In genomic region chr3:96526013-96526762, GRCm38 (mm10) we compare ENCODE assay signal across 12 mouse cellular contexts. TPM values are rescaled to one million over a fixed set of nuclear protein-coding genes. Genes with fewer than 3 reads are reported as not detected.
DNase-seq lines count a peak whose midpoint lies in the region; ATAC-seq and TF ChIP-seq lines count a peak whose summit lies in the region.
"Had no signal": no experiment of that assay in that cellular context is flagged by ENCODE, and none has a peak within 500 bp of the region (broad histone marks: within the 10 kb centered on the region; RNA-seq: fewer than 3 reads in every experiment).

No protein-coding gene starts in this region.

- 0 out of 2 replicates have a peak, but pooled peaks cover 8% of the 10 kb centered on the region for H3K4me1 ChIP-seq in kidney, embryonic 14.5 days (ENCODE audit: control insufficient read depth, insufficient read depth, low read length)
- H3K4me1 ChIP-seq in heart, embryonic 14.5 days (ENCODE audit: control insufficient read depth in 2 of 2, insufficient read depth in 2 of 2, low read length in 2 of 2) = peaks cover 14 to 27% of the 10 kb centered on the region in 2 experiments
- peaks cover 10% of the 10 kb centered on the region for H3K4me1 ChIP-seq in limb, embryonic 13.5 days
- peaks cover 9% of the 10 kb centered on the region; the same call in 1 of the 2 replicates for H3K4me1 ChIP-seq in midbrain, postnatal 0 days (ENCODE audit: insufficient read depth, low read length)

- 74% methylated on average over 11 of the region's 11 CpGs for WGBS in kidney, embryonic 14.5 days
- 69% methylated on average over 11 of the region's 11 CpGs for WGBS in heart, embryonic 14.5 days
- WGBS in limb, embryonic 13.5 days = 73% methylated on average over 11 of the region's 11 CpGs
- WGBS in midbrain, postnatal 0 days = 67% methylated on average over 11 of the region's 11 CpGs

- no peaks in the 10 kb centered on the region for H3K36me3 ChIP-seq in kidney, embryonic 14.5 days (ENCODE audit: control insufficient read depth, insufficient read depth, low read length)
- no peaks in the 10 kb centered on the region for H3K36me3 ChIP-seq in heart, embryonic 14.5 days (ENCODE audit: control insufficient read depth, insufficient read depth, low read length)
- no peaks in the 10 kb centered on the region for H3K36me3 ChIP-seq in limb, embryonic 13.5 days
- H3K36me3 ChIP-seq in midbrain, postnatal 0 days (ENCODE audit: insufficient read depth, low read length) = no peaks in the 10 kb centered on the region

- H3K4me3 ChIP-seq in kidney, embryonic 14.5 days (ENCODE audit: low read length) = no peak overlapping the region
- H3K4me3 ChIP-seq in heart, embryonic 14.5 days (ENCODE audit: control insufficient read depth in 1 of 2, insufficient read depth in 1 of 2, low read depth in 1 of 2, low read length in 2 of 2) = no peak overlapping the region
- H3K4me3 ChIP-seq in limb, embryonic 13.5 days = peak overlapping the region; percentile 10; the same call in 1 of the 2 replicates
- peak overlapping the region; percentile 49 for H3K4me3 ChIP-seq in midbrain, postnatal 0 days (ENCODE audit: low read depth, low read length)

- no peak overlapping the region for H3K4me2 ChIP-seq in kidney, embryonic 14.5 days (replicated peaks; ENCODE audit: low read depth, low read length)
- peak overlapping the region; percentile 90 for H3K4me2 ChIP-seq in heart, embryonic 14.5 days (ENCODE audit: low read length)
- peak overlapping the region; percentile 16; the same call in 1 of the 2 replicates for H3K4me2 ChIP-seq in limb, embryonic 13.5 days (replicated peaks)
- H3K4me2 ChIP-seq in midbrain, postnatal 0 days (ENCODE audit: low read depth, low read length, poor library complexity, severe bottlenecking) = peak overlapping the region; percentile 91

- DNase-seq in kidney, postnatal 25 days = no peak
- DNase-seq in midbrain, postnatal 0 days (ENCODE audit: low spot score) = no peak
- no peak for DNase-seq in frontal cortex, postnatal 25 days (ENCODE audit: low spot score in 2 of 2)
- DNase-seq in cerebellum, adult 11-12 months = no peak
- DNase-seq in cerebellum, adult 18-20 months = no peak
- DNase-seq: cerebellum, postnatal 14 days; kidney, adult 18-20 months had no signal

- H3K27ac ChIP-seq in kidney, embryonic 14.5 days (ENCODE audit: low read depth, low read length) = no peak overlapping the region
- H3K27ac ChIP-seq in heart, embryonic 14.5 days (replicated peaks in 1 of 2; ENCODE audit: control insufficient read depth in 1 of 2, insufficient read depth in 1 of 2, low read depth in 2 of 2, low read length in 2 of 2) = 0 out of 4 replicates have a peak overlapping the region, but pooled peaks of 1 of the 2 experiments have one; percentile 58
- no peak overlapping the region for H3K27ac ChIP-seq in limb, embryonic 13.5 days
- H3K27ac ChIP-seq in midbrain, postnatal 0 days (ENCODE audit: low read depth, low read length) = no peak overlapping the region

- peaks cover 32% of the 10 kb centered on the region for H3K27me3 ChIP-seq in kidney, embryonic 14.5 days (ENCODE audit: control insufficient read depth, insufficient read depth, low read length)
- H3K27me3 ChIP-seq in heart, embryonic 14.5 days (ENCODE audit: control insufficient read depth, insufficient read depth, low read length) = peaks cover 22% of the 10 kb centered on the region; the same call in 1 of the 2 replicates
- peaks cover 56% of the 10 kb centered on the region for H3K27me3 ChIP-seq in limb, embryonic 13.5 days
- H3K27me3 ChIP-seq in midbrain, postnatal 0 days (ENCODE audit: insufficient read depth, low read length) = no peaks in the 10 kb centered on the region; the same call in 1 of the 2 replicates

- TF ChIP-seq CTCF in midbrain, postnatal 0 days (IDR thresholded peaks at IDR 0.05) = no peak

- no peaks in the 10 kb centered on the region for H3K9me3 ChIP-seq in kidney, embryonic 14.5 days (ENCODE audit: control insufficient read depth, low read length)
- no peaks in the 10 kb centered on the region for H3K9me3 ChIP-seq in heart, embryonic 14.5 days (ENCODE audit: control insufficient read depth, low read length)
- H3K9me3 ChIP-seq in limb, embryonic 13.5 days = no peaks in the 10 kb centered on the region
- H3K9me3 ChIP-seq in midbrain, postnatal 0 days (ENCODE audit: low read length) = no peaks in the 10 kb centered on the region

- no peak overlapping the region for H3K9ac ChIP-seq in kidney, embryonic 14.5 days (ENCODE audit: low read depth, low read length)
- no peak overlapping the region for H3K9ac ChIP-seq in heart, embryonic 14.5 days (ENCODE audit: low read length)
- H3K9ac ChIP-seq in limb, embryonic 13.5 days = no peak overlapping the region
- H3K9ac ChIP-seq in midbrain, postnatal 0 days (replicated peaks; ENCODE audit: low read length, poor library complexity, severe bottlenecking) = no peak overlapping the region

- ATAC-seq in kidney, embryonic 14.5 days (ENCODE audit: low FRiP score, low TSS enrichment) = 0 out of 2 replicates have a peak, but pooled peaks have one; percentile 73
- ATAC-seq in heart, embryonic 14.5 days (ENCODE audit: insufficient number of reproducible peaks, insufficient read depth, low FRiP score, low read depth) = no peak
- no peak for ATAC-seq in limb, embryonic 13.5 days (ENCODE audit: low FRiP score, low read depth)
- peak; percentile 55; the same call in 1 of the 2 replicates for ATAC-seq in midbrain, postnatal 0 days (ENCODE audit: low FRiP score)

RNA-seq across cellular contexts. Expression of gene Hfe2, which starts 1.2 kb away (rescaled TPM):
- polyA plus RNA-seq in kidney, embryonic 14.5 days (2014; fragmentation: Nextera tagmentation; extraction: Ambion mirVana) = 0.20 and 0.30 TPM in 2 replicates
- 10.8 and 11.7 TPM in 2 replicates for polyA plus RNA-seq in heart, embryonic 14.5 days (2014; fragmentation: Nextera tagmentation; extraction: Ambion mirVana)
- polyA plus RNA-seq in limb, embryonic 13.5 days (2015; fragmentation: Nextera tagmentation; extraction: Ambion mirVana) = 10.3 and 10.6 TPM in 2 replicates
- total RNA-seq in midbrain, postnatal 0 days (2014; rRNA removed) = 2.0 and 2.1 TPM in 2 replicates
- polyA plus RNA-seq in midbrain, postnatal 0 days (2015; fragmentation: Nextera tagmentation; extraction: Ambion mirVana) = 2.0 and 2.7 TPM in 2 replicates

RNA-seq across cellular contexts. Expression of gene Txnip, which starts 31.6 kb away (rescaled TPM):
- polyA plus RNA-seq in kidney, embryonic 14.5 days (2014; fragmentation: Nextera tagmentation; extraction: Ambion mirVana) = 91.1 and 148 TPM in 2 replicates
- 257 and 262 TPM in 2 replicates for polyA plus RNA-seq in heart, embryonic 14.5 days (2014; fragmentation: Nextera tagmentation; extraction: Ambion mirVana)
- 103 and 105 TPM in 2 replicates for polyA plus RNA-seq in limb, embryonic 13.5 days (2015; fragmentation: Nextera tagmentation; extraction: Ambion mirVana)
- 145 and 222 TPM in 2 replicates for total RNA-seq in midbrain, postnatal 0 days (2014; rRNA removed)
- polyA plus RNA-seq in midbrain, postnatal 0 days (2015; fragmentation: Nextera tagmentation; extraction: Ambion mirVana) = 108 and 116 TPM in 2 replicates

RNA-seq across cellular contexts. Expression of gene Gm16253, which starts 50.6 kb away (rescaled TPM):
- polyA plus RNA-seq in kidney, embryonic 14.5 days (2014; fragmentation: Nextera tagmentation; extraction: Ambion mirVana) = 0.72 and 1.3 TPM in 2 replicates
- polyA plus RNA-seq in heart, embryonic 14.5 days (2014; fragmentation: Nextera tagmentation; extraction: Ambion mirVana) = 0.68 and 0.81 TPM in 2 replicates
- polyA plus RNA-seq in limb, embryonic 13.5 days (2015; fragmentation: Nextera tagmentation; extraction: Ambion mirVana) = 1.3 and 1.5 TPM in 2 replicates
- not detected in 2 replicates for total RNA-seq in midbrain, postnatal 0 days (2014; rRNA removed)
- polyA plus RNA-seq in midbrain, postnatal 0 days (2015; fragmentation: Nextera tagmentation; extraction: Ambion mirVana) = 0.52 TPM in 1 of 2 replicates, not detected in the other
- total RNA-seq: adrenal gland, adult 18-20 months had no signal
- polyA plus RNA-seq: urinary bladder, adult 2 months had no signal

Comparison
In these comparisons a context has a peak if more than half of its experiments do, and no peak if none do; other contexts are left out.
1. ATAC-seq: peak in kidney, embryonic 14.5 days (single experiment) and midbrain, postnatal 0 days (single experiment); none in heart, embryonic 14.5 days (single experiment) and limb, embryonic 13.5 days (single experiment).
2. H3K4me3 ChIP-seq: peak in limb, embryonic 13.5 days (single experiment) and midbrain, postnatal 0 days (single experiment); none in kidney, embryonic 14.5 days (single experiment) and heart, embryonic 14.5 days (0 of 2).